Mouse (Mus musculus): ENCODE measurements around the gene Akr1c19. TPM values are rescaled to one million over a fixed set of nuclear protein-coding genes. Genes with fewer than 3 reads are reported as not detected.
"Not testable (repeated sequence)": the region's sequence is repeated elsewhere in the genome, so short reads cannot be mapped to it uniquely, and the experiment has no call there.

The Akr1c19 gene
- polyA plus RNA-seq, 1 experiment from 2014 or later, result 6.1 TPM

GRCm38 (mm10) chr13:4256894-4257293 is 28.4 kb downstream of the Akr1c19 start:
- H3K4me3 ChIP-seq (ENCODE audit: low read depth, low read length); ATAC-seq; H3K27me3 ChIP-seq (replicated peaks; ENCODE audit: control insufficient read depth, insufficient read depth, low read length); H3K9ac ChIP-seq (ENCODE audit: low read length); H3K9me3 ChIP-seq (replicated peaks; ENCODE audit: control insufficient read depth, low read length); H3K27ac ChIP-seq (ENCODE audit: low read depth, low read length); DNase-seq (ENCODE audit: low spot score); H3K4me2 ChIP-seq (ENCODE audit: low read length); H3K36me3 ChIP-seq (ENCODE audit: control insufficient read depth, insufficient read depth, low read length); H3K4me1 ChIP-seq (ENCODE audit: control insufficient read depth, insufficient read depth, low read length): not testable (repeated sequence)

- Histone ChIP-seq H3K4me3 (ENCODE audit: low read depth, low read length) (no peak overlapping the region), H3K27ac (ENCODE audit: low read depth, low read length) (no peak overlapping the region), H3K4me1 (ENCODE audit: control insufficient read depth, insufficient read depth, low read length) (no peaks in the 10 kb centered on the region), H3K27me3 (replicated peaks; ENCODE audit: control insufficient read depth, insufficient read depth, low read length) (no peaks in the 10 kb centered on the region), H3K4me2 (ENCODE audit: low read length) (no peak overlapping the region), H3K36me3 (ENCODE audit: control insufficient read depth, insufficient read depth, low read length) (no peaks in the 10 kb centered on the region), H3K9ac (ENCODE audit: low read length) (no peak overlapping the region), H3K9me3 (replicated peaks; ENCODE audit: control insufficient read depth, low read length) (no peaks in the 10 kb centered on the region)
- DNase-seq (ENCODE audit: low spot score), result no peak
- no peak for ATAC-seq
- WGBS, result 82% methylated on average over 6 of the region's 6 CpGs
Observed at GRCm38 (mm10) chr13:4257349-4257748, 28.8 kb downstream of the Akr1c19 start.

DNA sequence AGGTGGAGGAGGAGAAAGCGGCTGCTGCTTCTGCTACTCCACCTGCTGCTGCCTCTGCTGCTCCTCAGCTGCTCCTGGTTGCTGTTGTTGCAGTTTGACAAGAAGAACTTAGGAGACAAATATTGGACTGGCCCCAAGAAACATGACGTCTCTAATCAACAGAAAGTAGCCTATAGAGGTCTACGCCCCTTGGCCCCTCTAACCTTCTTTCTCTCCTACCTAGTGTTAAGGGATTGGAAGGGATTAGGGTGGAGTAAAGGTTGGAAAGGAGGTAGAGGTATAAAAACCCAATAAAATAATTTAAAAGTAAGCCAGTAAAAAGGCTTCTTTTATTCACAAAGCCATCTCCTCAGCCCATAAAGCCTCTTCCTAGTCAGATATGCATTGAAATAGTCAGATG is 36.1 kb downstream of the Akr1c19 start:
- Histone ChIP-seq H3K27me3 (replicated peaks; ENCODE audit: control insufficient read depth, insufficient read depth, low read length) (no peaks in the 10 kb centered on the region), H3K4me1 (ENCODE audit: control insufficient read depth, insufficient read depth, low read length) (no peaks in the 10 kb centered on the region), H3K4me2 (ENCODE audit: low read length) (no peak overlapping the region), H3K4me3 (ENCODE audit: low read depth, low read length) (no peak overlapping the region), H3K36me3 (ENCODE audit: control insufficient read depth, insufficient read depth, low read length) (no peaks in the 10 kb centered on the region), H3K27ac (ENCODE audit: low read depth, low read length) (no peak overlapping the region), H3K9ac (ENCODE audit: low read length) (no peak overlapping the region), H3K9me3 (replicated peaks; ENCODE audit: control insufficient read depth, low read length) (no peaks in the 10 kb centered on the region)
- no peak for ATAC-seq
- DNase-seq (ENCODE audit: low spot score), result no peak
- 88% methylated on average over 3 of the region's 3 CpGs for WGBS

- Histone ChIP-seq H3K4me2 (ENCODE audit: low read length) (no peak overlapping the region), H3K27me3 (replicated peaks; ENCODE audit: control insufficient read depth, insufficient read depth, low read length) (no peaks in the 10 kb centered on the region), H3K9me3 (replicated peaks; ENCODE audit: control insufficient read depth, low read length) (no peaks in the 10 kb centered on the region), H3K4me1 (ENCODE audit: control insufficient read depth, insufficient read depth, low read length) (no peaks in the 10 kb centered on the region), H3K27ac (ENCODE audit: low read depth, low read length) (no peak overlapping the region), H3K36me3 (ENCODE audit: control insufficient read depth, insufficient read depth, low read length) (no peaks in the 10 kb centered on the region), H3K4me3 (ENCODE audit: low read depth, low read length) (no peak overlapping the region), H3K9ac (ENCODE audit: low read length) (no peak overlapping the region)
- 83% methylated on average over 2 of the region's 2 CpGs for WGBS
- DNase-seq (ENCODE audit: low spot score) (no peak), ATAC-seq (no peak)
Observed at GRCm38 (mm10) chr13:4265047-4265446, 36.5 kb downstream of the Akr1c19 start.

- H3K9me3 ChIP-seq (replicated peaks; ENCODE audit: control insufficient read depth, low read length); DNase-seq (ENCODE audit: low spot score); H3K9ac ChIP-seq (ENCODE audit: low read length); H3K36me3 ChIP-seq (ENCODE audit: control insufficient read depth, insufficient read depth, low read length); H3K4me2 ChIP-seq (ENCODE audit: low read length); H3K27ac ChIP-seq (ENCODE audit: low read depth, low read length); ATAC-seq; H3K27me3 ChIP-seq (replicated peaks; ENCODE audit: control insufficient read depth, insufficient read depth, low read length); H3K4me3 ChIP-seq (ENCODE audit: low read depth, low read length); H3K4me1 ChIP-seq (ENCODE audit: control insufficient read depth, insufficient read depth, low read length): not testable (repeated sequence)
- WGBS, result 93% methylated on average over 2 of the region's 2 CpGs
Observed at GRCm38 (mm10) chr13:4265455-4265854, 37.0 kb downstream of the Akr1c19 start.

DNA sequence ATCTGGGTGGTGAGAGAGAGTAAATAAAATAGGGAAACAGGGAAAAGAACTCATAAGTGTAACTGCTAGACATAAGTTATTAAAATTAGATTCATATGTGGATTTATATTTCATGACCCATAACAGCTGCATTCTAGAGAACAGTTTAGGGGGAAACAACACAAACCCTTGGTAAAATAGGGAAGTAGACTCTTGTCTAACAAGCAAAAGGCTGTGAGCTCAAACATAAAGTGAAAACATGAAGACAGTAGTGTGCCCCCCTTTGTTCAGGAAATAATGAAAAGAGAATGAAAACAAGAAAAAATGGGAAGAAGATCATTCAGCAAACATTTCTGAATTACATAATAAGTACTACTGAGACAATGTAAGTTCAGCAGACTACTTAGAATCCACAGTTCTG is 42.4 kb downstream of the Akr1c19 start:
- Histone ChIP-seq H3K27ac (ENCODE audit: low read depth, low read length) (no peak overlapping the region), H3K27me3 (replicated peaks; ENCODE audit: control insufficient read depth, insufficient read depth, low read length) (no peaks in the 10 kb centered on the region), H3K9me3 (replicated peaks; ENCODE audit: control insufficient read depth, low read length) (no peaks in the 10 kb centered on the region), H3K9ac (ENCODE audit: low read length) (no peak overlapping the region), H3K4me3 (ENCODE audit: low read depth, low read length) (no peak overlapping the region), H3K36me3 (ENCODE audit: control insufficient read depth, insufficient read depth, low read length) (no peaks in the 10 kb centered on the region), H3K4me2 (ENCODE audit: low read length) (no peak overlapping the region), H3K4me1 (ENCODE audit: control insufficient read depth, insufficient read depth, low read length) (no peaks in the 10 kb centered on the region)
- ATAC-seq, result no peak
- DNase-seq (ENCODE audit: low spot score), result no peak

DNA sequence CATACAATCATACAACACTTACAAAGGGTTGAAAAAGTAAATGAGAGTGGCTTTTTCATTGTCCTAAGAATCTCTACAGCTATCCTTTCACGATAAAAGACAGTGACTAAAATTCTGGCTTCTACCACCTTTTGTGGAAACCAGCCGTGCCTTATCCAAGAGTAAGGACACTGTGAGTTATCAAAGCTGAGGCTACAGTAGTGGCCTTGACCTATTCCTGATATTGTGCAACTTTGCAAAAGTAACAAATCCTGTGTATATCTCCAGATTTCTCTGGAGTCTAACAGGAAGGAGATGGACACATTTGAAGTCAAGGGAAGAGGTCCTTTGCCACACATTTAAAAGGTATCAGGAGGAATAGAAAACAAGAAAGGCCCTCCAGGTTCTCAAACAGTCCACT is 49.0 kb downstream of the Akr1c19 start:
- H3K36me3 ChIP-seq (ENCODE audit: control insufficient read depth, insufficient read depth, low read length), result no peaks in the 10 kb centered on the region
- no peak for DNase-seq (ENCODE audit: low spot score)
- H3K4me3 ChIP-seq (ENCODE audit: low read depth, low read length), result no peak overlapping the region
- ATAC-seq, result no peak
- H3K4me1 ChIP-seq (ENCODE audit: control insufficient read depth, insufficient read depth, low read length), result no peaks in the 10 kb centered on the region
- 95% methylated on average over 2 of the region's 2 CpGs for WGBS
- no peak overlapping the region for H3K27ac ChIP-seq (ENCODE audit: low read depth, low read length)
- H3K9ac ChIP-seq (ENCODE audit: low read length), result no peak overlapping the region
- no peaks in the 10 kb centered on the region for H3K27me3 ChIP-seq (replicated peaks; ENCODE audit: control insufficient read depth, insufficient read depth, low read length)
- H3K9me3 ChIP-seq (replicated peaks; ENCODE audit: control insufficient read depth, low read length), result no peaks in the 10 kb centered on the region
- no peak overlapping the region for H3K4me2 ChIP-seq (ENCODE audit: low read length)

DNA sequence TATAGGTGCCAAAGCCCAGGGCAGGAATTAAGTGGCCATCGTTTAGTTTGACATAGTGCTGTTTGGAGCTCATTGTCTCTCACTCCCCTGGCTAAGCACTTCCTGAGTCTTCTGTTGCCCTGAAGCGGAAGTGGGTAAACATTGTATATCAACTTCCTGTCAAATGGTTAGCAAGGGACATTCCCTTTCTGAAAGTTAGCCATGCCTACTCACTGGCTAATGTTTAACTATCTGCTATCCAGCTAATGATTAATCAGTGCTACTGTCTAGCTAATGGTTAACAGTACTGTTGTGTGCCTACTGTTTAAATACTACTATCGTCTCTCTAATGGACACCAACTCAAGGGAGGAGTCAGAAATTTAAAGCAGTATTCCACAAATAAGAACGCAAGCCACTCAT is 50.8 kb downstream of the Akr1c19 start, which contains the start of gene Akr1c12:
Gene Akr1c12 (minus strand): TSS at position 150 of the 400 bp plus-strand sequence.
- Histone ChIP-seq H3K4me3 (ENCODE audit: low read depth, low read length) (no peak within 1 kb of the TSS), H3K9ac (ENCODE audit: low read length) (no peak within 1 kb of the TSS), H3K4me2 (ENCODE audit: low read length) (no peak within 1 kb of the TSS), H3K27ac (ENCODE audit: low read depth, low read length) (no peak within 1 kb of the TSS), H3K36me3 (ENCODE audit: control insufficient read depth, insufficient read depth, low read length) (no peaks in the 10 kb centered on the region), H3K4me1 (ENCODE audit: control insufficient read depth, insufficient read depth, low read length) (no peaks in the 10 kb centered on the region), H3K27me3 (replicated peaks; ENCODE audit: control insufficient read depth, insufficient read depth, low read length) (no peaks in the 10 kb centered on the region), H3K9me3 (replicated peaks; ENCODE audit: control insufficient read depth, low read length) (no peaks in the 10 kb centered on the region)
- DNase-seq (ENCODE audit: low spot score) (no peak), ATAC-seq (no peak)
- 78% methylated on average over 4 of the region's 4 CpGs for WGBS

DNA sequence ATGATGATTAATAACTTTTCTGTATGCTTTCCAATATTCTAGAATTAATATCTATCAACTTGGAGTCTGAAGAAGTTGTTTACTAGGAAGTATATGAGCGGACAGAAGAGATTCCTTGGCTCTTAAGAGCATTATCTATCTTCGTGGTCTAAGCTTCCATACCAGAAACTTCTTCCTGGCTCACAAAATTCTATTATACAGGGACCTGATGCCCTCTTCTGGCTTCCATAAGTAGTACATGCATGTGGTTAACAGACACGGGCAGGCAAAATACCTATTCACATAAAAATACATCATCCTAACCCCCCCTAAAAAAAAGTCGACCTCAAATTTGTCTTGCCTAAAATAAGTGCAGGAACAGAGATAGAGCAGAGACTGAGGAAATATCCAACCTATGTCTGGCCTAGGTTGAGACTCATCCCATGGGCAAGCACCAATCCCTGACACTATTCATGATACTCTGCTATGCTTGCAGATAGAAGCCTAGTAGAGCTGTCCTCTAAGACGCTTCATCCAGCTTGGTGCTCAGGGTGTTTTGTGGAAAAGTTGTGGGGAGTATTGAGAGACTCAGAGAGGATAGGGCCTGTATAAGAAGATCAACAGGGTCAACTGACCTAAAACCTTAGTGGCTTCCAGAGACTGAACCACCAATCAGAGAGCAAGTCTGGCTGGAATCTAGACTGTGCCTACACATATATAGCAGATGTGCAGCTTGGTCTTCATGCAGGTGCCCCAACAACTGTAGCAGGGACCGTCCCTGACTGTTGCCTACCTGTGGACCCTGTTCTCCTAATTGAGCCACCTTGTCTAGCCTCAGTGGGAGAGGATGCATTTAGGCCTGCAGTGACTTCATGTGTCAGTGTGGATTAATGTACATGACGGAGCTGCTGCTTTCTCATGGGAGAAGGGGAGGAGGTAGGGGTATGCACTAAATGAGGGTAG is 53.2 kb downstream of the Akr1c19 start:
- Histone ChIP-seq H3K9ac (ENCODE audit: low read length) (no peak overlapping the region), H3K36me3 (ENCODE audit: control insufficient read depth, insufficient read depth, low read length) (no peaks in the 10 kb centered on the region), H3K4me2 (ENCODE audit: low read length) (no peak overlapping the region), H3K4me3 (ENCODE audit: low read depth, low read length) (no peak overlapping the region), H3K27ac (ENCODE audit: low read depth, low read length) (no peak overlapping the region), H3K9me3 (replicated peaks; ENCODE audit: control insufficient read depth, low read length) (no peaks in the 10 kb centered on the region), H3K27me3 (replicated peaks; ENCODE audit: control insufficient read depth, insufficient read depth, low read length) (no peaks in the 10 kb centered on the region), H3K4me1 (ENCODE audit: control insufficient read depth, insufficient read depth, low read length) (no peaks in the 10 kb centered on the region)
- 37% methylated on average over 7 of the region's 7 CpGs for WGBS
- ATAC-seq (peak; percentile 75), DNase-seq (ENCODE audit: low spot score) (peak; percentile 67)

Measured in forebrain, embryonic 14.5 days (tissue).